Mouse (Mus musculus) MEL (cell line): ENCODE results near the gene Cdk2ap1.

Source experiments
- BHLHE40 ChIP-seq: IDR thresholded peaks from 2 replicates; pipeline ENCODE4 v1.6.1; 2012; ENCODE audit warnings: low read depth, mild to moderate bottlenecking, inconsistent platforms, low read length, improper control_type of control experiment, borderline replicate concordance
- CTCF ChIP-seq, 3 experiments: IDR thresholded peaks in 2 of 3; conservative IDR thresholded peaks in 1 of 3; 2 replicates each; pipeline ENCODE4 v1.5.1; 2011 to 2012; ENCODE audit warnings: low read length in 3 of 3, low read depth in 2 of 3, mild to moderate bottlenecking in 2 of 3, improper control_type of control experiment in 1 of 3, inconsistent platforms in 1 of 3, mixed read lengths in 1 of 3, moderate library complexity in 1 of 3; ENCODE audit not compliant: control insufficient read depth in 1 of 3, insufficient read depth in 1 of 3, poor library complexity in 1 of 3, severe bottlenecking in 1 of 3
- ETS1 ChIP-seq: IDR thresholded peaks from 2 replicates; pipeline ENCODE4 v1.6.1; 2012; ENCODE audit warnings: low read depth, mild to moderate bottlenecking, inconsistent platforms, low read length, improper control_type of control experiment, moderate library complexity
- MAX ChIP-seq: IDR thresholded peaks from 2 replicates; pipeline ENCODE4 v1.6.1; 2011; ENCODE audit warnings: low read length, improper control_type of control experiment
- MAZ ChIP-seq: IDR thresholded peaks from 2 replicates; pipeline ENCODE4 v1.6.1; 2012; ENCODE audit warnings: low read depth, mild to moderate bottlenecking, inconsistent platforms, low read length, improper control_type of control experiment
- NRF1 ChIP-seq: IDR thresholded peaks from 2 replicates; pipeline ENCODE4 v1.6.1; 2014; ENCODE audit warnings: low read depth, mild to moderate bottlenecking, inconsistent platforms, low read length, improper control_type of control experiment, moderate library complexity; ENCODE audit not compliant: poor library complexity, insufficient read depth, severe bottlenecking
- POLR2A ChIP-seq, 2 experiments: IDR thresholded peaks; 2 replicates each; pipeline ENCODE4 v1.6.1; 2011 to 2012; ENCODE audit warnings: low read length in 2 of 2, mild to moderate bottlenecking in 2 of 2, control low read depth in 1 of 2, improper control_type of control experiment in 1 of 2, low read depth in 1 of 2, moderate library complexity in 1 of 2; ENCODE audit not compliant: control insufficient read depth in 1 of 2, insufficient read depth in 1 of 2, poor library complexity in 1 of 2
- ZC3H11A ChIP-seq: IDR thresholded peaks from 2 replicates; pipeline ENCODE4 v1.6.1; 2012; ENCODE audit warnings: low read depth, mild to moderate bottlenecking, inconsistent platforms, low read length, improper control_type of control experiment

DNA sequence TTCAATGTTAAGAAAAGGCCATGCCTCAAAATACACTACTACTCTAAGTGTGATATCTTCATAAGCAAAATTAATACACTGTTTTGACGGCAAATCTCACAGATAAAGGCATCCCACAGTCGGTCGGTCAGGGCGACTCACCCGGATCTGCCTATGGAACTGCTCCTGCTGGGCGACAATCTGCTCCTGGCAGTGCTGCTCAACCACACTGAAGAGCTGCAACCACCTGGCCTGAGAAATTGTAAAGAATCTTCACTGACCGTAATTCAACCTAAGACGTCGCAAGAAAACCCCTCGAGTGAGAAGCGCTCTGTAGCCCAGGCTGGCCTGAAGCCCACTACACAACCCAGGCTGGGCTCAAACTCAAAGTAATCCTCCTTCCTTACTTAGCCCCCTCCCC, 46.9 kb downstream of the Cdk2ap1 start:
- TF ChIP-seq CTCF (IDR thresholded peaks at IDR 0.05 in 2 of 3, conservative IDR thresholded peaks at IDR 0.05 in 1 of 3; ENCODE audit: control insufficient read depth in 1 of 3, insufficient read depth in 1 of 3, low read depth in 2 of 3, low read length in 3 of 3, poor library complexity in 1 of 3, severe bottlenecking in 1 of 3) (no peak), MAX (no peak), MAZ (no peak), POLR2A (IDR thresholded peaks at IDR 0.05; ENCODE audit: control insufficient read depth in 1 of 2, insufficient read depth in 1 of 2, low read depth in 1 of 2, low read length in 2 of 2, poor library complexity in 1 of 2) (no peak), ETS1 (no peak), NRF1 (no peak), BHLHE40 (no peak), ZC3H11A (no peak)
